Mouse (Mus musculus) limb, embryonic 15.5 days (tissue): ENCODE measurements around the gene Taar8b. TPM values are rescaled to one million over a fixed set of nuclear protein-coding genes. Genes with fewer than 3 reads are reported as not detected.
"Not testable (repeated sequence)": the region's sequence is repeated elsewhere in the genome, so short reads cannot be mapped to it uniquely, and the experiment has no call there.

Experiments used
- ATAC-seq: fragments of 200-750 bp; cut with Nextera tagmentation; 2 replicates; pipeline ENCODE4 v1.8.0; 2017; ENCODE audit warnings: low read depth, moderate TSS enrichment; ENCODE audit not compliant: insufficient number of reproducible peaks, low FRiP score, low TSS enrichment
- H3K27ac ChIP-seq: fragments of 300-500 bp; sonication (generic); 2 replicates; pipeline ENCODE4 v1.5.1; 2015; ENCODE audit warnings: moderate library complexity, mild to moderate bottlenecking, inconsistent platforms
- H3K27me3 ChIP-seq: fragments of 300-500 bp; sonication (generic); 2 replicates; pipeline ENCODE4 v1.6.1; 2015; ENCODE audit warnings: inconsistent platforms
- H3K36me3 ChIP-seq: fragments of 300-500 bp; sonication (generic); 2 replicates; pipeline ENCODE4 v1.6.1; 2015; ENCODE audit warnings: inconsistent platforms
- H3K4me1 ChIP-seq: fragments of 300-500 bp; sonication (generic); 2 replicates; pipeline ENCODE4 v1.6.1; 2015; ENCODE audit warnings: inconsistent platforms
- H3K4me2 ChIP-seq: fragments of 300-500 bp; sonication (generic); 2 replicates; pipeline ENCODE4 v1.6.1; 2015; ENCODE audit warnings: mild to moderate bottlenecking, inconsistent platforms
- H3K4me3 ChIP-seq: fragments of 300-500 bp; sonication (generic); 2 replicates; pipeline ENCODE4 v1.5.1; 2015; ENCODE audit warnings: mild to moderate bottlenecking, inconsistent platforms
- H3K9ac ChIP-seq: fragments of 300-500 bp; sonication (generic); 2 replicates; pipeline ENCODE4 v1.6.1; 2015; ENCODE audit warnings: inconsistent platforms
- H3K9me3 ChIP-seq: fragments of 300-500 bp; sonication (generic); 2 replicates; pipeline ENCODE4 v1.6.1; 2016; ENCODE audit warnings: inconsistent platforms
- whole genome bisulfite sequencing: fragments of 180-500 bp; shearing (Covaris S2); methylation state at CpG from one replicate; pipeline ENCODE4 v1.1.7; 2015; 5-methylcytosine and 5-hydroxymethylcytosine counted together
- polyA plus RNA-seq: library from polyadenylated mRNA; unstranded; fragments of >200 nt; fragmentation: Nextera tagmentation; extraction: Ambion mirVana; gene quantifications from 2 replicates; pipeline ENCODE4 v1.2.1, GENCODE M21; 2015

Gene Taar8b
- polyA plus RNA-seq = not detected in 2 replicates

GRCm38 (mm10) chr10:24092194-24092593 is at the start of gene Taar8b:
TSS of gene Taar8b (minus strand) at chr10:24092294.
- Histone ChIP-seq H3K27me3 (no peaks in the 10 kb centered on the region), H3K36me3 (no peaks in the 10 kb centered on the region), H3K4me1 (no peaks in the 10 kb centered on the region), H3K9me3 (no peaks in the 10 kb centered on the region), H3K27ac (no peak within 1 kb of the TSS), H3K9ac (no peak within 1 kb of the TSS), H3K4me2 (no peak within 1 kb of the TSS), H3K4me3 (no peak within 1 kb of the TSS)
- no peak for ATAC-seq
- WGBS = 69% methylated on average over 2 of the region's 2 CpGs

GRCm38 (mm10) chr10:24138623-24139261 is 46.6 kb upstream of the Taar8b start:
- ATAC-seq = no peak
- Histone ChIP-seq H3K4me2 (no peak overlapping the region), H3K9me3 (no peaks in the 10 kb centered on the region), H3K4me3 (no peak overlapping the region), H3K27ac (no peak overlapping the region), H3K4me1 (no peaks in the 10 kb centered on the region), H3K9ac (no peak overlapping the region), H3K27me3 (no peaks in the 10 kb centered on the region), H3K36me3 (no peaks in the 10 kb centered on the region)
- WGBS = 62% methylated on average over 2 of the region's 2 CpGs

- H3K4me2 ChIP-seq = no peak overlapping the region
- no peak overlapping the region for H3K27ac ChIP-seq
- peaks cover 7% of the 10 kb centered on the region; the same call in 1 of the 2 replicates for H3K4me1 ChIP-seq
- no peak overlapping the region for H3K4me3 ChIP-seq
- H3K36me3 ChIP-seq = no peaks in the 10 kb centered on the region
- H3K27me3 ChIP-seq = no peaks in the 10 kb centered on the region
- 46% methylated on average over 7 of the region's 7 CpGs for WGBS
- no peak for ATAC-seq
- H3K9me3 ChIP-seq = no peaks in the 10 kb centered on the region
- H3K9ac ChIP-seq = no peak overlapping the region
Measured at GRCm38 (mm10) chr10:24134071-24134645, 42.1 kb upstream of the Taar8b start.

- Histone ChIP-seq H3K27me3 (no peaks in the 10 kb centered on the region), H3K4me3 (no peak overlapping the region), H3K27ac (no peak overlapping the region), H3K9ac (no peak overlapping the region), H3K36me3 (no peaks in the 10 kb centered on the region), H3K4me1 (peaks cover 7% of the 10 kb centered on the region; the same call in 1 of the 2 replicates), H3K4me2 (no peak overlapping the region), H3K9me3 (no peaks in the 10 kb centered on the region)
- 58% methylated on average over 2 of the region's 2 CpGs for WGBS
- ATAC-seq = no peak
Measured at GRCm38 (mm10) chr10:24133132-24133531, 41.0 kb upstream of the Taar8b start.

GRCm38 (mm10) chr10:24132273-24132672 is 40.2 kb upstream of the Taar8b start:
- H3K4me3 ChIP-seq = no peak overlapping the region
- no peak overlapping the region for H3K9ac ChIP-seq
- H3K4me2 ChIP-seq = no peak overlapping the region

GRCm38 (mm10) chr10:24131451-24132262 is 39.6 kb upstream of the Taar8b start:
- Histone ChIP-seq H3K4me3 (peak overlapping the region; percentile 28), H3K9me3 (no peaks in the 10 kb centered on the region), H3K4me2 (peak overlapping the region; percentile 43), H3K27ac (no peak overlapping the region), H3K4me1 (peaks cover 7% of the 10 kb centered on the region; the same call in 1 of the 2 replicates), H3K36me3 (no peaks in the 10 kb centered on the region), H3K27me3 (no peaks in the 10 kb centered on the region), H3K9ac (no peak overlapping the region)
- ATAC-seq = peak; percentile 52; the same call in 1 of the 2 replicates
- whole genome bisulfite sequencing = 18% methylated on average over 9 of the region's 9 CpGs

More at GRCm38 (mm10) chr10:24132273-24132672, 40.2 kb upstream of the Taar8b start:
- no peak for ATAC-seq
- H3K9me3 ChIP-seq = no peaks in the 10 kb centered on the region
- H3K27ac ChIP-seq = no peak overlapping the region
- WGBS = 10% methylated on average over 5 of the region's 5 CpGs
- H3K36me3 ChIP-seq = no peaks in the 10 kb centered on the region
- H3K4me1 ChIP-seq = peaks cover 7% of the 10 kb centered on the region; the same call in 1 of the 2 replicates
- no peaks in the 10 kb centered on the region for H3K27me3 ChIP-seq

- 42% methylated on average over 6 of the region's 6 CpGs for WGBS
- Histone ChIP-seq H3K9ac (no peak overlapping the region), H3K4me3 (no peak overlapping the region), H3K4me1 (no peaks in the 10 kb centered on the region), H3K9me3 (no peaks in the 10 kb centered on the region), H3K27ac (no peak overlapping the region), H3K4me2 (no peak overlapping the region), H3K36me3 (no peaks in the 10 kb centered on the region), H3K27me3 (no peaks in the 10 kb centered on the region)
- ATAC-seq = no peak
Measured at GRCm38 (mm10) chr10:24111116-24111778, 19.2 kb upstream of the Taar8b start.

- H3K27ac ChIP-seq, ATAC-seq, H3K9me3 ChIP-seq, H3K4me1 ChIP-seq, H3K9ac ChIP-seq, H3K4me2 ChIP-seq, H3K36me3 ChIP-seq, H3K4me3 ChIP-seq, H3K27me3 ChIP-seq: not testable (repeated sequence)
- WGBS = 77% methylated on average over 8 of the region's 8 CpGs
Measured at GRCm38 (mm10) chr10:24109434-24109833, 17.3 kb upstream of the Taar8b start, which contains the start of gene Taar9. TSS of gene Taar9 (minus strand) at chr10:24109534.

- WGBS = 42% methylated on average over 3 of the region's 3 CpGs
- no peaks in the 10 kb centered on the region for H3K9me3 ChIP-seq
- H3K9ac ChIP-seq = no peak overlapping the region
- H3K27ac ChIP-seq = no peak overlapping the region
- ATAC-seq = no peak
- no peaks in the 10 kb centered on the region for H3K27me3 ChIP-seq
- H3K4me1 ChIP-seq = no peaks in the 10 kb centered on the region
- H3K4me2 ChIP-seq = no peak overlapping the region
- H3K36me3 ChIP-seq = no peaks in the 10 kb centered on the region
- no peak overlapping the region for H3K4me3 ChIP-seq
Measured at GRCm38 (mm10) chr10:24108236-24108635, 16.1 kb upstream of the Taar8b start.

GRCm38 (mm10) chr10:24107747-24108146 is 15.7 kb upstream of the Taar8b start:
- Histone ChIP-seq H3K27me3 (no peaks in the 10 kb centered on the region), H3K4me1 (no peaks in the 10 kb centered on the region), H3K36me3 (no peaks in the 10 kb centered on the region), H3K27ac (no peak overlapping the region), H3K9ac (no peak overlapping the region), H3K4me2 (no peak overlapping the region), H3K4me3 (no peak overlapping the region), H3K9me3 (no peaks in the 10 kb centered on the region)
- 48% methylated on average over 5 of the region's 5 CpGs for WGBS
- ATAC-seq = no peak

GRCm38 (mm10) chr10:24103299-24103698 is 11.2 kb upstream of the Taar8b start:
- H3K27me3 ChIP-seq, H3K36me3 ChIP-seq, H3K9me3 ChIP-seq, H3K4me1 ChIP-seq, H3K4me3 ChIP-seq, H3K4me2 ChIP-seq, ATAC-seq, H3K9ac ChIP-seq, H3K27ac ChIP-seq: not testable (repeated sequence)
- 48% methylated on average over 1 of the region's 1 CpGs for WGBS
